Mouse (Mus musculus) cortical plate, adult 2 months (tissue): ENCODE measurements around the gene Wipf3. TPM values are rescaled to one million over a fixed set of nuclear protein-coding genes. Genes with fewer than 3 reads are reported as not detected.

Experiments
- H3K27ac ChIP-seq: fragments of 200-500 bp; 2 replicates; pipeline ENCODE4 v1.5.1; 2012; ENCODE audit warnings: low read length, control low read depth, inconsistent platforms; ENCODE audit not compliant: insufficient read depth
- H3K4me1 ChIP-seq: fragments of 200-500 bp; 2 replicates; pipeline ENCODE4 v1.6.1; 2011; ENCODE audit warnings: low read length; ENCODE audit not compliant: control insufficient read depth, insufficient read depth
- H3K4me3 ChIP-seq: fragments of 200-500 bp; 2 replicates; pipeline ENCODE4 v1.5.1; 2011; ENCODE audit warnings: mild to moderate bottlenecking, low read length, control low read depth; ENCODE audit not compliant: insufficient read depth
- CTCF ChIP-seq: fragments of 200-500 bp; IDR thresholded peaks from 2 replicates; pipeline ENCODE4 v1.5.1; 2011; ENCODE audit warnings: mild to moderate bottlenecking, control low read depth, low read length; ENCODE audit not compliant: insufficient read depth; ENCODE audit errors: extremely low read depth
- POLR2A ChIP-seq: fragments of 200-500 bp; IDR thresholded peaks from 2 replicates; pipeline ENCODE4 v1.6.1; 2011; ENCODE audit warnings: mild to moderate bottlenecking, low read length, control low read depth; ENCODE audit not compliant: insufficient read depth; ENCODE audit errors: extremely low read depth
- polyA plus RNA-seq: library from polyadenylated mRNA; depleted of rRNA; stranded (reverse); fragments of >200 nt; gene quantifications from 2 replicates; pipeline ENCODE4 v1.2.3, GENCODE M21; 2012

Wipf3 gene
- polyA plus RNA-seq, 1 experiment, result 46.6 TPM

DNA sequence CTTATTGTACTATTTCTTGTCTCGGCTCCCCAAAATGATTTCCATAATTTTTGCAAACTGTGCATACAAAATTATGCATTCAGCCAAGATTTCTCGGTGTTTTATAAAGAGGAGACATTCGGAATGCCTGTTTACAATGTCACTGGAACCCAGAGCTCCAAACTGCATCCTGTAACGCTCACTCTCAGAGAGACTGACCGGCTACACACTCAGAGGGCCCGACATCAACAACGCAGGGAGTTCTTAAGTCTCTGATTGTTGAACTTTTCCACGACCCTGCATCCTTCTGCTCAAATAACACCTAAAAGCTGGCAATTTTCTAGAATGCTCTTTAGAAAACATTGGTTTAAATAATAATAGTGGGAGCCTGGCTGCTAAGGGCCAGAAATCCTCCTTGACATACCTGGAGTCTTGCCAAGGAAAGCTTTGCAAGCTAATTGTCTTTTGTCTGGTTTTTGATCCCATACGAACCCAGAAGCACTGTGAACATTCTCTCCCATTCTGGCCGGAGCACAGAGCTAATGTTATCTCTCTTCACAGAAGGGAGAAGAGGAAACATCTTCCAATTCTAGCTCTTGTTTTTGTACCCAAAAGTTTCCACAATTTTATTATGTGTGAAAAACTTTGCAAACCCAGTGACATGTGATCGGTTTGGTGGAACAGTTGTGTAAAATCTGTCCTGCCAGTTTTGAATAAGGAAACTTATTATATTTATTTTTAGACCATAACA, 30.0 kb upstream of the Wipf3 start:
- peaks cover 4% of the 10 kb centered on the region; the same call in 1 of the 2 replicates for H3K4me1 ChIP-seq
- no peak overlapping the region for H3K27ac ChIP-seq
- no peak for TF ChIP-seq POLR2A
- no peak for TF ChIP-seq CTCF
- no peak overlapping the region for H3K4me3 ChIP-seq

DNA sequence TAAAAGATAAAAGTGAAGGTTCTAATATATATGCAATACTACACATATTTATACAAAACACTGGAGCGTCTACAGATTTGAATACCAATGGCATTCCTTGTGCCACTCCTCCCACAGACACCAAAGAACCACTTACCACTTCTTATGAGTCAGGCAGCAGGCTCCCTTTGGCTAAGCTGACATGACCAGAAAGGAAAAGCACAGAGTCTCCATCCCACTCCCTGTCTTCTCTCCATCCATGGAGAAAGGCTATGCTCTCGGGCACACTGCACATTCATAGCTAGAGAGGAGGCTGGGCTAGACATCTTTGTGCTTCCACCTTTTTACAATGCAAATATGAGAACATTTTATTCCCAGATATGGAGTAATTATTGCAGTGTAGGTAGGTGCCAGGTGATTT, 27.9 kb upstream of the Wipf3 start:
- H3K4me3 ChIP-seq, result no peak overlapping the region
- peaks cover 4% of the 10 kb centered on the region; the same call in 1 of the 2 replicates for H3K4me1 ChIP-seq
- no peak overlapping the region for H3K27ac ChIP-seq
- TF ChIP-seq CTCF, result no peak
- TF ChIP-seq POLR2A, result no peak

DNA sequence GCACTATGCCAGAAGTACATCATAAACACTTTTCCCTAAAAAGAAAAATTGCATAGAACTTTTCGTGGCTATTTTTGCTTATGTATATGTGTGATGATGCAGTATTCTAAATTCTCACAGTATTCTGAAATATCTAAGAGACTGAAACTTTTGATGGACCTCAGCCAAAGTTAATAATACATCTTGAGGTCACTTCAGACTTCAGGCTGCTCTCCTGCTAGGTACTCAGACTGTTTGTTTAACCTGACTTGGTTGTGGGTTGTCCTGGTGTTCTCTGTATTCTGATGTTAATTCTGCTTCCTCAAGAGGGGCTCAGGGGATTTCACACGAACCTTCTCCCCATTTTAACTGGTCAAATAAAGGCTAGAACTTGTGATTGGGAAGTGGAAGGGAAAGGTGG, 24.5 kb upstream of the Wipf3 start:
- H3K4me1 ChIP-seq, result peaks cover under 1% of the 10 kb centered on the region; the same call in 1 of the 2 replicates
- H3K27ac ChIP-seq, result no peak overlapping the region
- TF ChIP-seq POLR2A (no peak), CTCF (no peak)
- no peak overlapping the region for H3K4me3 ChIP-seq

DNA sequence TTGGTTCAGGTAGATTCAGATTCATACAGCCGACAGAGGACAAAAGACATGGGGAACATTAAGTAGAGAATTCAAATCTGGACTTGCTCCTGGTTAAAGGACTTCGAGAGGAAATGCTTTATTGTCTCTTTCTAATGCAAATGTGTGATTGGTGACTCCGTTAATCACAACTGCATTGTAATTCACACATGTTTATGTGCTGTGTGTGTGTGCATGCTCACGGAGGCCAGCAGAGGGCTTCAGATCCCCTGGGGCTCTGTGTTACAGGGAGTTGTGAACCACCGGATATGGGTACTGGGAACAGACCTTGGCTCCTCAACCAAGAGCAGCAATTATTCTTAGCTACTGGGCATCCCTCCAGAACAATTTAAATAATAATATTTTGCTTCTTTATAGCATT, 23.3 kb upstream of the Wipf3 start:
- TF ChIP-seq CTCF (no peak), POLR2A (no peak)
- H3K4me1 ChIP-seq, result no peaks in the 10 kb centered on the region
- H3K4me3 ChIP-seq, result no peak overlapping the region
- H3K27ac ChIP-seq, result no peak overlapping the region

DNA sequence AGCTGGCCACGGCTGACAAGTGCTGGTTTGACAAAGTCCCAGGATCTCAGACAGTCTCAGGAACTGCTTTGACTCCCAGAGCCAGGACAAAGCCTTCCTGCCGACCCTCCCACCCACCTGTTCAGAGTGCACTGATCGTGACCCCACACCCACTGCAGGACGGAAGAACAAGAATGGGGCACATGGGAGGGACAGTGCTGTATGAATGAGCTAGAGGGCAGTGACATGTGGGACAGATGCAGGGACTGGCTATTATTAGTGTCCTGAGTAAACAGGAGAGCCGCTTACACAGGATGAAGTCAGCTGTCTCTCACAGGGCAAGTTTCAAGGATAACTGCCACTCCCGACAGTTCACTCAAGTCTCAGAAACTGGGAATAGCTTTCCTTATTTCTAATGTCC, 20.1 kb upstream of the Wipf3 start:
- no peak for TF ChIP-seq CTCF
- TF ChIP-seq POLR2A, result no peak
- Histone ChIP-seq H3K4me3 (no peak overlapping the region), H3K4me1 (no peaks in the 10 kb centered on the region), H3K27ac (no peak overlapping the region)

DNA sequence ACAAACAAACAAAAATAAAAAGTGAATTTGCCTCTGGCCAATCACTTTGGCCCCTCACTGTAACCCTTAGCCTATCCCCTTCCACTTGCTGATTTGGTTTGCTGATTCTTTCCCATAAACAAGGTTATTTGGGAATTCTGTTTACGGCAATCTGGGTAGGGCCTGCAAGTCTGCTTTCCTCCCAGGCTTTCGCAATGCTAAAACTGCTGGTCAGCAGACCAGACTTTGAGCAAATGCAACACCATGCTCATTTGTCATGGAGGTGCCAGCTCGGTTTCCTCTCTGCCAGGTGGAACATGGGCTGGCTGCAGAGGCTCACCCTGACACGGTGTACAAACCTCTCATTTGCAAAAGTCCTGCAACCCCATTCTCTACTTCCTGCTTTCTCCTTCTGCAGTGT, 19.0 kb upstream of the Wipf3 start:
- no peak overlapping the region for H3K4me3 ChIP-seq
- H3K27ac ChIP-seq, result no peak overlapping the region
- no peaks in the 10 kb centered on the region for H3K4me1 ChIP-seq
- TF ChIP-seq CTCF (no peak), POLR2A (no peak)

DNA sequence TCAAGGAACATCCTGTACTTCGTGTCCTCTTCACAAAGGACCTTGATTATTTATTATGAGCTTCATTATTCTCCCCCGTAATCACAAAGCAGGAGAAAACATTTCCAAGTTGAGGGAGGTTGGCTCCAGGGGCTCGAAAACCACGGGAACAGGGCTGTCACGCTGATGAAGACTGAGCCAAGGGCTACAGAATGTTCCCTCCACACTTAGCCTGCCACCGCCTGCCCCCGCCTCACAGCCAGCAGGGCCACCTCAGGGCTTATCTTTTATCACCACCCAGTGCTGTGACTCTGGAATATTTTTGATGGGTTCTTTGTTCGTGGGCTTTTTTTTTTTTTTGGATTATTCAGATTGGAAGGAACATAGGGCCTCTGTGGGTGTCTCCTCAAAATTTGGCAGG, 17.8 kb upstream of the Wipf3 start:
- no peak for TF ChIP-seq CTCF
- TF ChIP-seq POLR2A, result no peak
- Histone ChIP-seq H3K27ac (no peak overlapping the region), H3K4me3 (no peak overlapping the region), H3K4me1 (no peaks in the 10 kb centered on the region)

DNA sequence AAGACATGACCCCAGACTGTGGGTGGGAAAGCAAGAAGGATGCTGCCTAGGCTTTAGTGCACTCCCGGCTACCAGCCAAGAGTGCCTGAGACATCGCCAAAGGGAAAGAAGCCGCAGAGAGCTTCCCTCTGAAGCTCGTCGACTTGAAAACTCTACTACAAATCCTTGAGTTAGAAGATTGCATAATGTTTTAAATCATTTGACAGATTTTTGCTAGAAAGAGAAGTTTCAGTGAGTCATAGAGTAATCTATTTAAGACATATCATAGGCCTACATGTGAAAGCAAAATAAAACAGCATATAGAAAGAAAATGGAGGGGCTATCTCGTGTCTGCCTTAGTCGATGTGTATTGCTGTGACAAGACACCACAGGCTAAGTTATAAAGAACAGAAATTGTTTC, 16.5 kb upstream of the Wipf3 start:
- H3K27ac ChIP-seq, result no peak overlapping the region
- H3K4me1 ChIP-seq, result no peaks in the 10 kb centered on the region
- no peak overlapping the region for H3K4me3 ChIP-seq
- TF ChIP-seq CTCF (no peak), POLR2A (no peak)

DNA sequence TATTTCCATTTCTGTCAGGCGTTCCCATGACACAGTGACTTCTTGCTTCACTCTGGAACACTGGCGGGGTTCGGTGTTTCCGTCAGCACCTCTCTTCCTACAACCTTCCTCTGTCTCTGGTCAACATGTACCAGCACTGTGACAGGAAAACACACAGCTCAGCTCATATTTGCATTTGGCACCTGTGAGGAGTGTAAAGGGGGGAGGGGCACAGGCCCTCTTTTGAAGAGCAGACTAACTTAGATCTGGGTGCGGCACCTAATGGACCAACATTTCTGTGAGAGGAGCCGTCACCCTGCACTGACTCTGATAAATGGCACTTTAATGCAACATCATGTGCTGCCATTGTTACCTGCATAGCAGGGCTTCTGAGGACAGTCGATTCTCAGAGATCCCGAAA, 4.2 kb upstream of the Wipf3 start:
- Histone ChIP-seq H3K4me3 (no peak overlapping the region), H3K4me1 (peaks cover 1% of the 10 kb centered on the region; the same call in 1 of the 2 replicates), H3K27ac (no peak overlapping the region)
- TF ChIP-seq POLR2A (no peak), CTCF (no peak)

DNA sequence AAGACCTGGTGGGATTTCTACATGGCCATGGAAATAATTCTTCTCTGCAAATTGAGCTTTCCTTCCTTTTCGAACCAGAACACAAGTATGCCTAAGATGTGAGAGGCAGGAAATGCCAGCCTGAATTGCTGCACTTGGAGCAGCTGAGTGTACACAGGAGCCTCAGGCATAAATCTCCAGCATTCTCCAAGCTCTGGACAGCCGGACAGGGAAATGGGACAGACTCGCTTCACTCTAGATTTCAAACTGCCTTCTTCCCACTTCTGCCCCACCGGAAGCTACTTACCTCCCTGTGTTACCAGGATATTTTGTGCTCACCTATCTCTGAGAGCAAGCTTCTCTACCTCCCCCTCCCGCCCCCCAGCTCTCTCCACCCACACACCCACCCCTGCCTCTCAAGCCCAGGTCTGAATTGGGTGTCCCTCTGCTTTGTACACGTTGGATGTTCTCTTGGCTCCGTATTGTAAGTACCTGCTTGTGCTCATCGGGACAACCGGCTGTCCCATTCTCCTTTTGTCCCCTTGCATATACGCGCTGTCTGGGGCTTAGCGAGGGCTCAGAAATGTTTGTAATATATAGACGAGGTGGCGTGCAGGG, 455 bp upstream of the Wipf3 start:
- Histone ChIP-seq H3K27ac (peak overlapping the region; percentile 95), H3K4me3 (peak overlapping the region; percentile 90), H3K4me1 (peaks cover 1% of the 10 kb centered on the region; the same call in 1 of the 2 replicates)
- TF ChIP-seq CTCF (no peak), POLR2A (no peak)
